Mouse (Mus musculus) liver, embryonic 11.5 days (tissue): ENCODE results near the gene Dhx37. TPM values are rescaled to one million over a fixed set of nuclear protein-coding genes. Genes with fewer than 3 reads are reported as not detected.

Source experiments
- microRNA-seq: library from miRNA; unstranded; fragments of <30 nt; microRNA quantifications from one replicate; pipeline ENCODE4, GENCODE M21; 2017; ENCODE audit warnings: borderline number of aligned reads
- polyA plus RNA-seq: library from polyadenylated mRNA; unstranded; fragments of >200 nt; fragmentation: Nextera tagmentation; extraction: Ambion mirVana; gene quantifications from 2 replicates; pipeline ENCODE4 v1.2.1, GENCODE M21; 2014

Gene Dhx37
- polyA plus RNA-seq, 1 experiment from 2014 or later: 18.5 TPM

Small RNAs within 50 kb of the gene (microRNA-seq; reads per million reads assigned to microRNA genes)
- not detected for gene Gm27551

Other genes starting within 250 kb of the Dhx37 start
- gene Scarb1, start 93.0 kb downstream of the Dhx37 start, polyA plus RNA-seq: 104 and 108 TPM in 2 replicates
- gene Gm10382, start 44.8 kb downstream of the Dhx37 start, polyA plus RNA-seq: 0.18 and 0.34 TPM in 2 replicates
- 772 and 827 TPM in 2 replicates for gene Ubc, start 43.9 kb downstream of the Dhx37 start, polyA plus RNA-seq
- 63.6 and 67.9 TPM in 2 replicates for gene Bri3bp, start 7.4 kb upstream of the Dhx37 start, polyA plus RNA-seq
- 29.3 and 29.7 TPM in 2 replicates for gene Aacs, start 41.7 kb upstream of the Dhx37 start, polyA plus RNA-seq
- gene Tmem132b, start 97.7 kb upstream of the Dhx37 start, polyA plus RNA-seq: 0.05 and 0.15 TPM in 2 replicates